Mouse (Mus musculus): ENCODE measurements around the gene Irf2bp2. TPM values are rescaled to one million over a fixed set of nuclear protein-coding genes. Genes with fewer than 3 reads are reported as not detected.
A peak's percentile ranks its signal among the peaks of the same experiment; 100 is the strongest.
"Not testable (repeated sequence)": the region's sequence is repeated elsewhere in the genome, so short reads cannot be mapped to it uniquely, and the experiment has no call there.

Irf2bp2 gene
- polyA plus RNA-seq, 1 experiment from 2014 or later = 8.8 TPM

DNA sequence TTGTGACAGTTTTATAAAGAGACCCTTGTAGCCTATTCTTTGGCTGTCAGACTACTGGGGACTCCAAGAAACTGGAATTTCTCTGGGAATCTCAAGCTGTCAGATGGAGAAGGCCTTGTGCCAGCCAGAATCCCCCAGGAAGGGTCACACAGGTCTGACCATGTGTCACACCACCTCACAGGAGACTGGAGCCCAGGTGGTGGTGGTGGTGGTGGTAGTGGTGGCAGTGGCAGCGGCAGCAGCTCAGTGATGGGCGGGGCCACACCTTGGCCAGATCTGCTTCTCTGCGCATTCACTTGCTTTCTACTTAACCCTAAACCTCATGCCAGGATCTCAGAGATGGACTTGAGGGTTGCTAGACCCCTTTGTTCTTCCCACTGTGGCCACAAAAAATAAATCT lies 19.0 kb upstream of the Irf2bp2 start:
- H3K4me2 ChIP-seq (ENCODE audit: low read depth, low read length) = no peak overlapping the region

DNA sequence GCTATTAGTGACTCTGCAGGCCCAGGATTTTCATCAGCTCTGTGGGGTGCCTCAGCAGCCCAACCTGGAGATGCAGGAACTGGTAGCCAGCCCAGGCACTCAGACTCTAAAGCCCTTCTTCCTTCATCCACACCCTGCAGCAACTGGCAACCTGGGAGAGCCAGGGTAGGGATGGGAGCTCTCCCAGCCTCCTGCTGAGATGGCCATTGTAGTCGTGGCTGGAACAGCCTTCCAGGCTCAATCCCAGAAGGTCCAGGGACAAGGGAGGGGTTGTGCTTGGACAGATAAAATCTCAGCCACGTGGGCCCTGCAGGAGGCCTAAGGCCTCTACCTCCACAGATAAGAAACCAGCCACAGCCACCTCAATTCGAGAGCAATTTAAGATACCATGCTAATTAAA lies 16.9 kb upstream of the Irf2bp2 start:
- no peak overlapping the region for H3K9ac ChIP-seq (replicated peaks; ENCODE audit: low read depth, low read length)
- WGBS = 18% methylated on average over 3 of the region's 3 CpGs
- no peak for ATAC-seq (ENCODE audit: low read depth)
- H3K4me1 ChIP-seq (ENCODE audit: control insufficient read depth, insufficient read depth, low read length) = peaks cover 6% of the 10 kb centered on the region; the same call in 1 of the 2 replicates
- no peaks in the 10 kb centered on the region for H3K9me3 ChIP-seq (ENCODE audit: control insufficient read depth, low read length)
- no peak overlapping the region for H3K27ac ChIP-seq (ENCODE audit: low read depth, low read length)
- H3K36me3 ChIP-seq (ENCODE audit: control insufficient read depth, insufficient read depth, low read length) = no peaks in the 10 kb centered on the region
- no peaks in the 10 kb centered on the region for H3K27me3 ChIP-seq (ENCODE audit: control insufficient read depth, insufficient read depth, low read length)
- no peak overlapping the region for H3K4me3 ChIP-seq (ENCODE audit: low read depth, low read length)
- H3K4me2 ChIP-seq (ENCODE audit: low read depth, low read length) = no peak overlapping the region

More for the DNA sequence above, 19.0 kb upstream of the Irf2bp2 start:
- H3K27me3 ChIP-seq (ENCODE audit: control insufficient read depth, insufficient read depth, low read length) = no peaks in the 10 kb centered on the region
- H3K9ac ChIP-seq (replicated peaks; ENCODE audit: low read depth, low read length) = no peak overlapping the region
- 78% methylated on average over 3 of the region's 3 CpGs for WGBS
- H3K4me1 ChIP-seq (ENCODE audit: control insufficient read depth, insufficient read depth, low read length) = peaks cover 6% of the 10 kb centered on the region; the same call in 1 of the 2 replicates
- ATAC-seq (ENCODE audit: low read depth) = no peak
- H3K27ac ChIP-seq (ENCODE audit: low read depth, low read length) = no peak overlapping the region
- no peaks in the 10 kb centered on the region for H3K36me3 ChIP-seq (ENCODE audit: control insufficient read depth, insufficient read depth, low read length)
- no peaks in the 10 kb centered on the region for H3K9me3 ChIP-seq (ENCODE audit: control insufficient read depth, low read length)
- no peak overlapping the region for H3K4me3 ChIP-seq (ENCODE audit: low read depth, low read length)

DNA sequence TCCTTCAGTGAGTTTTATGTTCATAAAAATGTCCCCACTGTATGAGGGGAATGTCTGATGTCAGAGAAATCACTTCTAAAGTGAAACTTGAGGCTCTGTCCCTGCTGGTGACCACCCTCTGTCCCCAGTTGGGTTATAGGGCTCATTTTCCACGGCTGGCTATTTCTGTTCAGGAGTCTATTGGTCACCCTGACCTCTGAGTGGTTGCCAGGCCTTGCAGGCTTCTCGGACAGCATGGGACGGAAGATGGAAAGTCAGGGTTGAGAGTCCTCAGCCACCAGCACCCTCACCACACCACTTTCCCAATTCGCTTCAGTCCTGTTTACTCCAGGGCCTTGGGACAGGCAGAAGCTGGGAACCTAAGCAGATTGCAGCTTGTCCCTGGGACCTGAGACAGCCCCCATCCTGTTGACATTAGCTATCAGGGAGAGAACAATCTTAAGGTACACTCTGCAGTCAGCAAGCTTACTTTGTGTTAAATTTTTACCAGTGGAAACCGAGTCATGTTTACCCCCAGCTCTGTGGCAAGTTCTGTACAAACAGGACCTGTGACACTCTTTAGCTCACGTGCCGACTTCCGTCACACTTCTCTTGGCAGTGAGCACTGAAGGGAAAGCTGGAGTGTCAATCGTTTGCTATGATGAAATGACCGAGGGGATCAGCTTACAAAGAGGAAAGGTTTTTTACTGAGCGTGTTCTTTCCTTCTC lies 15.9 kb upstream of the Irf2bp2 start:
- no peak overlapping the region for H3K4me3 ChIP-seq (ENCODE audit: low read depth, low read length)
- no peak overlapping the region for H3K9ac ChIP-seq (replicated peaks; ENCODE audit: low read depth, low read length)
- peaks cover 6% of the 10 kb centered on the region; the same call in 1 of the 2 replicates for H3K4me1 ChIP-seq (ENCODE audit: control insufficient read depth, insufficient read depth, low read length)
- H3K36me3 ChIP-seq (ENCODE audit: control insufficient read depth, insufficient read depth, low read length) = no peaks in the 10 kb centered on the region
- no peak overlapping the region for H3K4me2 ChIP-seq (ENCODE audit: low read depth, low read length)
- ATAC-seq (ENCODE audit: low read depth) = no peak
- H3K9me3 ChIP-seq (ENCODE audit: control insufficient read depth, low read length) = no peaks in the 10 kb centered on the region
- H3K27me3 ChIP-seq (ENCODE audit: control insufficient read depth, insufficient read depth, low read length) = no peaks in the 10 kb centered on the region
- WGBS = 91% methylated on average over 11 of the region's 11 CpGs
- H3K27ac ChIP-seq (ENCODE audit: low read depth, low read length) = no peak overlapping the region

DNA sequence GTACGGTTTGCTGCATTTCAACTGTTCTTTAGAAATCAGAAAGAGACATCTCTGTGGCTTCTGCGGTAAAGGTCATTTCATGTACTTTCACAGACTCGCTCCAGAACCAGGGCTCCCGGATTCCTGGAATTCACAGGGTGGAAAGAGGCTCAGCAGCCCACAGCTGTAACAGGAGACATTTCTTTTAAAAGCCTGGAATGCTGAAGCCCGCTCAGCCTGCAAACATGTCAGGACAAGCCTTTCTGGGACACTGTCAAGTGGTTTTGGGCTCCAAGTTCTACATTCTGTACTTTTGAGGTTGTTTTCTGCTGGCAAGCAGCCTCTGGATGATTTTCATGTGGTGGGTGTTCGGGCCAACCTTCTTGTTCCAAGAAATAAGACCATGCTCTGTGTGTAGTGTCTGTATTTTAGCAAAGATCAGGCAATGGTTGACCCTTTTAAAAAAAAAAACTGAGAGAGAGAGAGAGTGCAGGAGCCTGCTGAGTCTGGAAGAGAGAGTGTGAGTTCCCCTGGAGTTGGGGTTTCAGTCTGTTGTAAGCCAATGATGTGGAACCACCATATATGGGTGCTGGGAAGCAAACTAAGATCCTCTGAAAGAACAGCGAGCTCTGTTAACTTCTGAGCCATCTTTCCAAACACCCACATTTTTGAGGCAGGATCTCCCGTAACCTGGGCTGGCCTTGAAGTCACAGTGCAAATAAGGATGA lies 9.6 kb upstream of the Irf2bp2 start:
- no peaks in the 10 kb centered on the region for H3K36me3 ChIP-seq (ENCODE audit: control insufficient read depth, insufficient read depth, low read length)
- no peaks in the 10 kb centered on the region for H3K27me3 ChIP-seq (ENCODE audit: control insufficient read depth, insufficient read depth, low read length)
- H3K27ac ChIP-seq (ENCODE audit: low read depth, low read length) = no peak overlapping the region
- ATAC-seq (ENCODE audit: low read depth) = no peak
- 50% methylated on average over 8 of the region's 8 CpGs for WGBS
- H3K4me1 ChIP-seq (ENCODE audit: control insufficient read depth, insufficient read depth, low read length) = peaks cover 20% of the 10 kb centered on the region
- H3K4me2 ChIP-seq (ENCODE audit: low read depth, low read length) = no peak overlapping the region
- no peak overlapping the region for H3K4me3 ChIP-seq (ENCODE audit: low read depth, low read length)
- H3K9ac ChIP-seq (replicated peaks; ENCODE audit: low read depth, low read length) = no peak overlapping the region
- H3K9me3 ChIP-seq (ENCODE audit: control insufficient read depth, low read length) = no peaks in the 10 kb centered on the region

DNA sequence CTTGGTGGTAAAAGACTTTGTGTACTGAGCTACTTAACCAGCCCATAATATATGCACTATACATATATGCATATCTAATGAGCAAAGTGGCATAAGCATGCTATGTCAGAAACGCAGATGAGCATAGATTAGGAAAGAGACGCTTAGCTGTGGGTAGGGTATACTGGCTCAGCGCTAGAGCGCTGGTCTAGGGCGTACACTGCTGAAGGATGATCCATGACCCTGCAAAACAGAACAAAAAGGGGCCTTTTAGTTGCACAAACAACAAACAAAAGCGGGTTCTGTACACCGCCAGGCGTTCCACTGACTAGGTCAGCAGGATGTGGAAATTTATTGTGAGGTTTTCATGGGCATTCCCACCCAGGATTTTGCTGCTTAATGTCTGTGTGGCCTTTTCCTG lies 8.9 kb upstream of the Irf2bp2 start:
- peak overlapping the region; percentile 55; the same call in 1 of the 2 replicates for H3K27ac ChIP-seq (ENCODE audit: low read depth, low read length)
- H3K4me3 ChIP-seq (ENCODE audit: low read depth, low read length) = no peak overlapping the region
- H3K9ac ChIP-seq (replicated peaks; ENCODE audit: low read depth, low read length) = no peak overlapping the region
- no peak overlapping the region for H3K4me2 ChIP-seq (ENCODE audit: low read depth, low read length)
- ATAC-seq (ENCODE audit: low read depth) = no peak
- H3K27me3 ChIP-seq (ENCODE audit: control insufficient read depth, insufficient read depth, low read length) = no peaks in the 10 kb centered on the region
- no peaks in the 10 kb centered on the region for H3K9me3 ChIP-seq (ENCODE audit: control insufficient read depth, low read length)
- H3K36me3 ChIP-seq (ENCODE audit: control insufficient read depth, insufficient read depth, low read length) = no peaks in the 10 kb centered on the region
- peaks cover 16% of the 10 kb centered on the region for H3K4me1 ChIP-seq (ENCODE audit: control insufficient read depth, insufficient read depth, low read length)
- 30% methylated on average over 8 of the region's 8 CpGs for WGBS

DNA sequence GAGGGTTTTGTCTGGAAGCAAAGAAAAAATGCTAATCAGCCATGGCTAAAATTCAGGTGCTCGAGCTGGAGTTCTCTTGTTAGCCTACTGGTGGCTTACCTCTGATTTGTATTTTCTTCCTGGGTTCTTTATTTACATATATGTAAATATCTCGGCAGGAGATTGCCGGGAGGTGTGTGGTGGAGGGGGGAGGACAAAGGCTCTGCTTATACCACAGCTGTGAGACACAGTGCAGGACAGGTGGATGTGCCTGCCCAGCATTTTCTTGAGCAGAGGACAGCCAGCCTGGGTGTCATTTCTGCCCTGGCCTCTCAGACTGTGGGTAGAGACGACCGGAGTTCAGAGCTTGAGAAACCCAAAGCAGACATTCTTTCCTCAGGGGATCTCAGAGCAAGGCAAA lies 7.5 kb upstream of the Irf2bp2 start:
- Histone ChIP-seq H3K4me1 (ENCODE audit: control insufficient read depth, insufficient read depth, low read length) (peaks cover 24% of the 10 kb centered on the region), H3K9me3 (ENCODE audit: control insufficient read depth, low read length) (no peaks in the 10 kb centered on the region), H3K4me3 (ENCODE audit: low read depth, low read length) (no peak overlapping the region), H3K9ac (replicated peaks; ENCODE audit: low read depth, low read length) (no peak overlapping the region), H3K27ac (ENCODE audit: low read depth, low read length) (peak overlapping the region; percentile 16; the same call in 1 of the 2 replicates), H3K36me3 (ENCODE audit: control insufficient read depth, insufficient read depth, low read length) (no peaks in the 10 kb centered on the region), H3K4me2 (ENCODE audit: low read depth, low read length) (no peak overlapping the region), H3K27me3 (ENCODE audit: control insufficient read depth, insufficient read depth, low read length) (no peaks in the 10 kb centered on the region)
- WGBS = 21% methylated on average over 5 of the region's 5 CpGs
- ATAC-seq (ENCODE audit: low read depth) = no peak

DNA sequence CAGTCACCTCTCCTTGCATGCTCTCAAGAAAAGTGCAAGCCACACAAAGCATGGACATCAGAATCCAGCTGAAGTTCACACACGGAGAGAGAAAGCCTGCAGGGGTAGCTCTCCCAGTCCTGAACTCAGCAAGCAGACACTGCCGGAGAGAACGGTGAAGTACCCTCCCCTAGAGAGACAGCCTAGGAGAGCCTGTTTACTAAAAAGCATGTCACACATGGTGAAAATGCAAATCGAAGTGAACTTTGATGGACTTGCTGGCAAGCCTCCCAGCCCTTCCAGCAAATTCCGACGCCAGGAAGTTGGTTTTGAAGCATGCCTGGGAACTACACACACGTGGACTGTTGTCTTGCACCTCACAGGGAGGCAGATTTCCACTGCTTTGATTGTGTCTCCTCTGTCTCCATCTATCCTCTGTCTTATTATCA lies 7.0 kb upstream of the Irf2bp2 start:
- peaks cover 25% of the 10 kb centered on the region for H3K4me1 ChIP-seq (ENCODE audit: control insufficient read depth, insufficient read depth, low read length)
- WGBS = 7% methylated on average over 7 of the region's 7 CpGs
- H3K36me3 ChIP-seq (ENCODE audit: control insufficient read depth, insufficient read depth, low read length) = no peaks in the 10 kb centered on the region
- no peak overlapping the region for H3K4me3 ChIP-seq (ENCODE audit: low read depth, low read length)
- H3K27me3 ChIP-seq (ENCODE audit: control insufficient read depth, insufficient read depth, low read length) = no peaks in the 10 kb centered on the region
- peak overlapping the region; percentile 16; the same call in 1 of the 2 replicates for H3K27ac ChIP-seq (ENCODE audit: low read depth, low read length)
- no peak overlapping the region for H3K4me2 ChIP-seq (ENCODE audit: low read depth, low read length)
- ATAC-seq (ENCODE audit: low read depth) = no peak
- H3K9me3 ChIP-seq (ENCODE audit: control insufficient read depth, low read length) = no peaks in the 10 kb centered on the region
- H3K9ac ChIP-seq (replicated peaks; ENCODE audit: low read depth, low read length) = no peak overlapping the region

DNA sequence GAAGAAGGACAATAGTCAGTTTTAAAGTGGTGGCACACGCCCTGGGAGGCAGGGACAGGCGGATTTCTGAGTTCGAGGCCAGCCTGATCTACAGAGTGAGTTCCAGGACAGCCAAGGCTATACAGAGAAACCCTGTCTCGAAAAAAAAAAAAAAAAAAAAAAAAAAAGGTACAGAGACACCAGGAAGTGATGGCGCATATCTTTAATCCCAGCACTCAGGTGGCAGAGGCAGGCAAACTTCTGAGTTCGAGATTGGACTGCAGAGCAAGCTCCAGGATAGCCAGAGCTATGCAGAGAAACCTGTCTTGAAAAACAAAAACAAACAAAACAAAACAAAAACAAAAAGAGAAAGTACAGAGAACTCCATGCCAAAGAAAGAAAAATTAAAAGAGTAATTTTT lies 6.6 kb upstream of the Irf2bp2 start:
- H3K4me3 ChIP-seq (ENCODE audit: low read depth, low read length); H3K9ac ChIP-seq (replicated peaks; ENCODE audit: low read depth, low read length); H3K4me2 ChIP-seq (ENCODE audit: low read depth, low read length); H3K36me3 ChIP-seq (ENCODE audit: control insufficient read depth, insufficient read depth, low read length); H3K9me3 ChIP-seq (ENCODE audit: control insufficient read depth, low read length); H3K27ac ChIP-seq (ENCODE audit: low read depth, low read length); ATAC-seq (ENCODE audit: low read depth); H3K27me3 ChIP-seq (ENCODE audit: control insufficient read depth, insufficient read depth, low read length): not testable (repeated sequence)
- 87% methylated on average over 5 of the region's 6 CpGs for WGBS
- peaks cover 30% of the 10 kb centered on the region for H3K4me1 ChIP-seq (ENCODE audit: control insufficient read depth, insufficient read depth, low read length)

DNA sequence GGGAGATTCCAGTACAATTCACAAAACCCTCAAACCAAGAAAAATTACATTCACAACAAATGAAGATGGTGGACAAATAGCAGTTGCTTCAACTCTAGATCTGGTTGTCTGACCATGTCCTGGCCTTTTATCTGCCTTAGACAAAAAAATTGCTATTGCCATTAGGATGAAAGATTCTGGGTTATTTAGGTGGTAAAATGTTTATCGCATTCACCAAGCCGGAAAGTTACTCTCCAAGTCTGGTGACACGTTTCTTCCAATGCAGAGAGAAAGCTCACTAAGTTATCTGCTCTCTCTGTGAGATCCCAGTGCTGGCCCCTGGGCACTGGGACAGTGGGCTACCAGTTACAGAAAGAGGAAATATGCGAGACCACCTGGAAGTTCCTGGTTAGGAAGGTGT lies 5.5 kb upstream of the Irf2bp2 start:
- H3K4me3 ChIP-seq (ENCODE audit: low read depth, low read length) = no peak overlapping the region
- no peaks in the 10 kb centered on the region for H3K36me3 ChIP-seq (ENCODE audit: control insufficient read depth, insufficient read depth, low read length)
- no peaks in the 10 kb centered on the region for H3K9me3 ChIP-seq (ENCODE audit: control insufficient read depth, low read length)
- H3K9ac ChIP-seq (replicated peaks; ENCODE audit: low read depth, low read length) = no peak overlapping the region
- H3K4me1 ChIP-seq (ENCODE audit: control insufficient read depth, insufficient read depth, low read length) = peaks cover 39% of the 10 kb centered on the region
- H3K27me3 ChIP-seq (ENCODE audit: control insufficient read depth, insufficient read depth, low read length) = no peaks in the 10 kb centered on the region
- WGBS = 91% methylated on average over 4 of the region's 4 CpGs
- no peak overlapping the region for H3K27ac ChIP-seq (ENCODE audit: low read depth, low read length)
- no peak for ATAC-seq (ENCODE audit: low read depth)
- H3K4me2 ChIP-seq (ENCODE audit: low read depth, low read length) = no peak overlapping the region
